Mouse (Mus musculus) left cerebral cortex, postnatal 4 days (tissue): ENCODE results near the gene Atp6v0e. TPM values are rescaled to one million over a fixed set of nuclear protein-coding genes. Genes with fewer than 3 reads are reported as not detected.
A peak's percentile ranks its signal among the peaks of the same experiment; 100 is the strongest.

ENCODE experiments used
- DNase-seq: peaks from one replicate; pipeline ENCODE4 v3.0.0-alpha.2; 2022
- intact Hi-C: fragments of 180-260 bp; cut with DNase I; formaldehyde crosslinking; loops from one replicate; pipeline ENCODE4 v1.15.1; 2025
- total RNA-seq, 2 experiments: library from RNA; stranded (reverse); gene quantifications; 2 replicates each; pipeline ENCODE4 v1.2.3; 2021

Atp6v0e gene
- total RNA-seq, 2 experiments from 2014 or later: 29.4 to 31.3 TPM

GRCm38 (mm10) chr17:26677711-26678637 is 14.9 kb downstream of the Atp6v0e start:
- no peak for DNase-seq
- intact Hi-C loops: loop anchor here (10.0 kb wide), 1 partner anchor 207 kb away; no protein-coding TSS in a partner anchor

- intact Hi-C loops: no loop called here
These were observed 18.2 kb downstream of the Atp6v0e start for GRCm38 (mm10) chr17:26681276-26681675.

GRCm38 (mm10) chr17:26686334-26687000 is 23.4 kb downstream of the Atp6v0e start:
- intact Hi-C loops: no loop called here
- DNase-seq: no peak

More at GRCm38 (mm10) chr17:26681276-26681675, 18.2 kb downstream of the Atp6v0e start:
- DNase-seq: no peak

- intact Hi-C loops: no loop called here
- peak; percentile 77 for DNase-seq
These were observed 26.0 kb downstream of the Atp6v0e start for GRCm38 (mm10) chr17:26688795-26689735.

- intact Hi-C loops: no loop called here
- no peak for DNase-seq
These were observed 26.8 kb downstream of the Atp6v0e start for GRCm38 (mm10) chr17:26689810-26690209.

GRCm38 (mm10) chr17:26690236-26690635 is 27.2 kb downstream of the Atp6v0e start:
- intact Hi-C loops: no loop called here
- peak; percentile 29 for DNase-seq

- intact Hi-C loops: no loop called here
- no peak for DNase-seq
These were observed 28.1 kb downstream of the Atp6v0e start for GRCm38 (mm10) chr17:26691110-26691509.

GRCm38 (mm10) chr17:26693424-26693823 is 30.4 kb downstream of the Atp6v0e start:
- DNase-seq: no peak
- intact Hi-C loops: no loop called here

- no peak for DNase-seq
- intact Hi-C loops: no loop called here
These were observed 31.1 kb downstream of the Atp6v0e start for GRCm38 (mm10) chr17:26694171-26694570.

GRCm38 (mm10) chr17:26695193-26695592 is 32.2 kb downstream of the Atp6v0e start:
- intact Hi-C loops: no loop called here
- no peak for DNase-seq

GRCm38 (mm10) chr17:26698846-26699245 is 35.8 kb downstream of the Atp6v0e start:
- intact Hi-C loops: no loop called here
- no peak for DNase-seq

- intact Hi-C loops: no loop called here
- DNase-seq: no peak
These were observed 37.0 kb downstream of the Atp6v0e start for GRCm38 (mm10) chr17:26699819-26700616.

GRCm38 (mm10) chr17:26701565-26701964 is 38.5 kb downstream of the Atp6v0e start:
- intact Hi-C loops: no loop called here
- no peak for DNase-seq

GRCm38 (mm10) chr17:26702621-26703020 is 39.6 kb downstream of the Atp6v0e start:
- intact Hi-C loops: no loop called here
- no peak for DNase-seq

GRCm38 (mm10) chr17:26703671-26704070 is 40.6 kb downstream of the Atp6v0e start:
- intact Hi-C loops: no loop called here

GRCm38 (mm10) chr17:26705463-26706359 is 42.7 kb downstream of the Atp6v0e start:
- DNase-seq: no peak
- intact Hi-C loops: no loop called here

More at GRCm38 (mm10) chr17:26703671-26704070, 40.6 kb downstream of the Atp6v0e start:
- DNase-seq: no peak

- intact Hi-C loops: no loop called here
- no peak for DNase-seq
These were observed 44.0 kb downstream of the Atp6v0e start for GRCm38 (mm10) chr17:26707066-26707465.

GRCm38 (mm10) chr17:26708499-26708898 is 45.5 kb downstream of the Atp6v0e start:
- DNase-seq: no peak
- intact Hi-C loops: no loop called here
